Mouse (Mus musculus): ENCODE data around the gene Fbxl13. TPM values are rescaled to one million over a fixed set of nuclear protein-coding genes. Genes with fewer than 3 reads are reported as not detected.

Fbxl13 gene
- polyA plus RNA-seq, 1 experiment, result 1.8 TPM

DNA sequence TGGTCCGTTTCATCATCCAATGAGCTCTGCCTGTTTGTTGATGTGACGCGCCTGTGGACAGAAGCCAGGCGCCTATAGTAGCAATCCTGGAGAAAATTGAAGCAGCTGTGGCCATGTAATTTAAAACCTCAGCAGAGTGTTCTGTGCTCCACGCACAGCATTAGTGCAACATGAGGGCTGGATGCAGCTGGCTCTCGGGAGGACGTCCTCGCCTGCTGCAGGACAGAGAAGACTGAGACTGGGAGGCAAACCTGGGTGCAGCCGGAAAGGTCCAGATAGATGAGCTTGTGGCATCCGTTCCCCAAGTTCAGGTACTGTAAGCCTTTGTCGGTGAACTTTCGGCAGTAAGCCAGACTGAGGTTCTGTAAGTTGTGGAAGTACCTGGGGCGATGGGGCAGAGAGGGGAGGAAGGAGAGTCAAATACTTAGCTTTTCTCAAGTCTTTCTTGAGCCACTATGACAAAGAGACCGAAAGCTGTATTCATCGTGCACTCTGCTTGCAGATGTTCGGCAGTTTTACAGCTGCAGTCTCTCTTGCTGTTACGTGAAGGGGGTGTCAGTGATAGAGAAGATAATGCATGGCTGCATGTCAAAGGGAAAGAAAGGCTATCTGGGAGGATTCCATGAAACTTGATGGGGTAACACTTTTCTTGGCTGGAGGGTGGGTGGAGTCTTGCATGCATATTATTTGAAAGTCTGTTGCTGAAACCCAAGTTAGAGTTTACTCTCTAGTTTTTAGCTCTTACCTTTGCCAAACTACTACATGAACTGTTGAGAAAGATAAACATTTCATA, 101.8 kb downstream of the Fbxl13 start, which contains the start of gene Lrrc17:
Lrrc17 (plus strand) TSS at position 151 of the 793 bp plus-strand sequence.
- TF ChIP-seq POLR2A (IDR thresholded peaks at IDR 0.05; ENCODE audit: borderline replicate concordance, extremely low read depth, low read depth, low read length) (no peak), CTCF (IDR thresholded peaks at IDR 0.05; ENCODE audit: insufficient read depth, low read length) (no peak)
- DNase-seq, result no peak
- Histone ChIP-seq H3K4me1 (ENCODE audit: control insufficient read depth, insufficient read depth, low read length) (peaks cover 2% of the 10 kb centered on the region; the same call in 1 of the 2 replicates), H3K4me3 (replicated peaks; ENCODE audit: extremely low read depth, low read depth, low read length) (peak within 1 kb of the TSS; percentile 17)
- 40% methylated on average over 17 of the region's 17 CpGs for WGBS

DNA sequence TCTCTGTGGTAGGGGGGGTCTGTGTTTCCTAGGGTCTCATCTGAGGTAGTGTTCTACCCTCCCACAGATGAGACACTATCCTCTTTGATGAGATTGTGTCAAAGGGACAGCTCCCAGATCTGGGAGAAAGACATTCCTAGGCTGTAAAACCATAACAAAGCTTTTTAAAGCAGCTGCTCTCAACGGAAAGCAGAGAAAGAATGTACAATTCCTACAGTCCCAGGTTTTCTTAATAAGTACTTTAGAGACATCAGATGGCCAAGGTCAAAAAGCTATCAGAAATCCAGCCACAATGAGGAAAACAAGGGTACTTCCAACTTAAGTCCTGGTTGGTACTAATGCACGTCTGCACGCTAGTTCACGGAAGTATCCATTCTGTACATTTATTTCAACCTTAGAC, 103.2 kb downstream of the Fbxl13 start:
- DNase-seq, result no peak
- TF ChIP-seq POLR2A (IDR thresholded peaks at IDR 0.05; ENCODE audit: borderline replicate concordance, extremely low read depth, low read depth, low read length), result no peak
- no peak for TF ChIP-seq CTCF (IDR thresholded peaks at IDR 0.05; ENCODE audit: insufficient read depth, low read length)
- WGBS, result 77% methylated on average over 4 of the region's 4 CpGs

DNA sequence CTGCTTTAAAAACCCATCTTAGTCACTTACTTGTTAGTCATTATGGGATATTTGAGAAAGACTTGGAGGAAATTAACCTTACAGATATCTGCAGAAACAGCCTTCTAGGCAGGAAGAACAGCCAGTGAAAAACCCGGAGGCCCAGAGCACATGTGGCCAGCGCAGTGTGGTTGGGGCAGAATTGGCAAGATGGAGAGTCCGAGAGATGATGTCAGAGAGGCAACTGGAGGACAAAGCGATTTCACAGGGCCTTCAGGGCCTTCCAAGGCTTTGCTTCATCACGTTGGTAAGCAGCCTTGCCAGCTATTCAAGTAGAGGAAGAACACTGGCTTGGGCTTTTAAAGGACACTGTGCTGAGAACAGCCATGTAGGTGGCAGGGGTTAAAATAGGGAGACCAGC, 112.5 kb downstream of the Fbxl13 start:
- Histone ChIP-seq H3K4me1 (ENCODE audit: control insufficient read depth, insufficient read depth, low read length) (peaks cover 3% of the 10 kb centered on the region; the same call in 1 of the 2 replicates), H3K4me3 (replicated peaks; ENCODE audit: extremely low read depth, low read depth, low read length) (no peak overlapping the region)
- 70% methylated on average over 5 of the region's 5 CpGs for WGBS
- no peak for TF ChIP-seq CTCF (IDR thresholded peaks at IDR 0.05; ENCODE audit: insufficient read depth, low read length)
- no peak for TF ChIP-seq POLR2A (IDR thresholded peaks at IDR 0.05; ENCODE audit: borderline replicate concordance, extremely low read depth, low read depth, low read length)
- DNase-seq, result no peak

More for the DNA sequence above, 103.2 kb downstream of the Fbxl13 start:
- Histone ChIP-seq H3K4me3 (replicated peaks; ENCODE audit: extremely low read depth, low read depth, low read length) (no peak overlapping the region), H3K4me1 (ENCODE audit: control insufficient read depth, insufficient read depth, low read length) (peaks cover 2% of the 10 kb centered on the region; the same call in 1 of the 2 replicates)

- 97% methylated on average over 2 of the region's 2 CpGs for WGBS
- TF ChIP-seq POLR2A (IDR thresholded peaks at IDR 0.05; ENCODE audit: borderline replicate concordance, extremely low read depth, low read depth, low read length), result no peak
- no peak for TF ChIP-seq CTCF (IDR thresholded peaks at IDR 0.05; ENCODE audit: insufficient read depth, low read length)
- Histone ChIP-seq H3K4me3 (replicated peaks; ENCODE audit: extremely low read depth, low read depth, low read length) (no peak overlapping the region), H3K4me1 (ENCODE audit: control insufficient read depth, insufficient read depth, low read length) (peaks cover 3% of the 10 kb centered on the region)
- DNase-seq, result no peak
Observed at GRCm38 (mm10) chr5:21532126-21532525, 113.3 kb downstream of the Fbxl13 start.

GRCm38 (mm10) chr5:21529110-21529720, 116.2 kb downstream of the Fbxl13 start:
- 80% methylated on average over 8 of the region's 8 CpGs for WGBS
- H3K4me3 ChIP-seq (replicated peaks; ENCODE audit: extremely low read depth, low read depth, low read length), result no peak overlapping the region
- no peak for DNase-seq
- no peak for TF ChIP-seq CTCF (IDR thresholded peaks at IDR 0.05; ENCODE audit: insufficient read depth, low read length)
- no peak for TF ChIP-seq POLR2A (IDR thresholded peaks at IDR 0.05; ENCODE audit: borderline replicate concordance, extremely low read depth, low read depth, low read length)
- H3K4me1 ChIP-seq (ENCODE audit: control insufficient read depth, insufficient read depth, low read length), result peaks cover 3% of the 10 kb centered on the region

- no peak for TF ChIP-seq CTCF (IDR thresholded peaks at IDR 0.05; ENCODE audit: insufficient read depth, low read length)
- no peak; the same call in 1 of the 2 replicates for TF ChIP-seq POLR2A (IDR thresholded peaks at IDR 0.05; ENCODE audit: borderline replicate concordance, extremely low read depth, low read depth, low read length)
- no peak for DNase-seq
- H3K4me1 ChIP-seq (ENCODE audit: control insufficient read depth, insufficient read depth, low read length), result peaks cover 3% of the 10 kb centered on the region
- 66% methylated on average over 15 of the region's 15 CpGs for WGBS
- H3K4me3 ChIP-seq (replicated peaks; ENCODE audit: extremely low read depth, low read depth, low read length), result no peak overlapping the region
Observed at GRCm38 (mm10) chr5:21528068-21528842, 117.2 kb downstream of the Fbxl13 start.

GRCm38 (mm10) chr5:21527488-21527911, 117.9 kb downstream of the Fbxl13 start:
- peaks cover 3% of the 10 kb centered on the region for H3K4me1 ChIP-seq (ENCODE audit: control insufficient read depth, insufficient read depth, low read length)
- TF ChIP-seq POLR2A (IDR thresholded peaks at IDR 0.05; ENCODE audit: borderline replicate concordance, extremely low read depth, low read depth, low read length) (no peak), CTCF (IDR thresholded peaks at IDR 0.05; ENCODE audit: insufficient read depth, low read length) (no peak)
- no peak overlapping the region for H3K4me3 ChIP-seq (replicated peaks; ENCODE audit: extremely low read depth, low read depth, low read length)
- 41% methylated on average over 4 of the region's 4 CpGs for WGBS
- peak; percentile 23 for DNase-seq

GRCm38 (mm10) chr5:21526835-21527485, 118.5 kb downstream of the Fbxl13 start:
- Histone ChIP-seq H3K4me1 (ENCODE audit: control insufficient read depth, insufficient read depth, low read length) (peaks cover 3% of the 10 kb centered on the region), H3K4me3 (replicated peaks; ENCODE audit: extremely low read depth, low read depth, low read length) (no peak overlapping the region)
- no peak for TF ChIP-seq CTCF (IDR thresholded peaks at IDR 0.05; ENCODE audit: insufficient read depth, low read length)
- TF ChIP-seq POLR2A (IDR thresholded peaks at IDR 0.05; ENCODE audit: borderline replicate concordance, extremely low read depth, low read depth, low read length), result no peak
- no peak for DNase-seq
- WGBS, result 58% methylated on average over 11 of the region's 11 CpGs

GRCm38 (mm10) chr5:21519166-21519565, 126.3 kb downstream of the Fbxl13 start:
- WGBS, result 81% methylated on average over 3 of the region's 3 CpGs
- H3K4me1 ChIP-seq (ENCODE audit: control insufficient read depth, insufficient read depth, low read length), result no peaks in the 10 kb centered on the region
- no peak overlapping the region for H3K4me3 ChIP-seq (replicated peaks; ENCODE audit: extremely low read depth, low read depth, low read length)
- no peak for DNase-seq
- TF ChIP-seq POLR2A (IDR thresholded peaks at IDR 0.05; ENCODE audit: borderline replicate concordance, extremely low read depth, low read depth, low read length), result no peak
- no peak for TF ChIP-seq CTCF (IDR thresholded peaks at IDR 0.05; ENCODE audit: insufficient read depth, low read length)
